Mouse (Mus musculus): ENCODE data around the gene Peli1. TPM values are rescaled to one million over a fixed set of nuclear protein-coding genes. Genes with fewer than 3 reads are reported as not detected.
A peak's percentile ranks its signal among the peaks of the same experiment; 100 is the strongest.
"Not testable (repeated sequence)": the region's sequence is repeated elsewhere in the genome, so short reads cannot be mapped to it uniquely, and the experiment has no call there.

Peli1 gene
- polyA plus RNA-seq, 1 experiment from 2014 or later = 64.3 TPM

GRCm38 (mm10) chr11:21166495-21167096 is 75.5 kb downstream of the Peli1 start:
- 96% methylated on average over 2 of the region's 2 CpGs for WGBS

DNA sequence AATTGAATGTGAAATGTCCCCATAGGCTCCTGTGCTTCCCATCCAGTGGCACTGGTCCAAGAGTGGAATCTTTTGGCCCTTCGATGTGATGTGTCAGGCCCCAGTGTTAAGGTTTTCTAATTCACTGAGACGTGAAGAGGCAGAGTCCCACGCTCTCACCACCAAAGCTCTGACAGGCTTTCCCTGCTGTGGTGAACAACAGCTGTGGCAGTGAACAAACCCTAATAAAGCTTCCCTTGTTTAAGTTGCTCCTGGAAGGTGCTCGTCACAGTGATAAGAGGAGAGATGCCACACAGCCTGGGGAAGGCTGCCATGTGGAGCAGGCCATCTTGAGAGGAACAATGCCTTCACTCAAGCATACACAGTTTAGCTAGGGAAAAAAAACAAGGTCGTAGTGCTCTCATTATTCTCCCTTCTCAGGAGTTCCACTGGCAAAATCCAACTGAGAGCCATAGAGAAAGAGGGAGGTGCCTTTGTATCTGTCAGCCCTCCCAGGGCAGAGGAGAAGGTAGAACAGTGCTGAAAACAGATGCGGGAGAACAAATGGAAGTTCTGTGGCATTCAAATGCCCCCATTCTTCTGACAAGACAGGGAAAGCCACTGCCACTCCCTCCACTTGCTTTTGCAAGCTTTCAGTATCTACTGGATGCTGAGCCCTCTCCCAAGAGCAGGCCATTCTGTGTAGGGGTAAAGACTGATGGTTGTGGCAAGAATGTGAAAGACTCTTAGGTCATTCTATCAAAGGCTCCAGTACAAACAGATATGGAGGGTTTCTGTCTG is 77.9 kb downstream of the Peli1 start:
- Histone ChIP-seq H3K4me3 (no peak overlapping the region), H3K27ac (no peak overlapping the region), H3K27me3 (ENCODE audit: low read depth, poor library complexity, severe bottlenecking) (no peaks in the 10 kb centered on the region), H3K9me3 (replicated peaks) (no peaks in the 10 kb centered on the region), H3K36me3 (no peaks in the 10 kb centered on the region), H3K4me1 (peaks cover 13% of the 10 kb centered on the region)
- DNase-seq (ENCODE audit: low spot score) = no peak
- WGBS = 76% methylated on average over 6 of the region's 6 CpGs

More at GRCm38 (mm10) chr11:21166495-21167096, 75.5 kb downstream of the Peli1 start:
- Histone ChIP-seq H3K4me3 (no peak overlapping the region), H3K36me3 (no peaks in the 10 kb centered on the region), H3K9me3 (replicated peaks) (no peaks in the 10 kb centered on the region), H3K27me3 (ENCODE audit: low read depth, poor library complexity, severe bottlenecking) (no peaks in the 10 kb centered on the region), H3K27ac (no peak overlapping the region), H3K4me1 (peaks cover 28% of the 10 kb centered on the region)
- DNase-seq (ENCODE audit: low spot score) = no peak

- peaks cover 11% of the 10 kb centered on the region for H3K4me1 ChIP-seq
- H3K36me3 ChIP-seq; H3K27me3 ChIP-seq (ENCODE audit: low read depth, poor library complexity, severe bottlenecking); H3K4me3 ChIP-seq; H3K9me3 ChIP-seq (replicated peaks); DNase-seq (ENCODE audit: low spot score); H3K27ac ChIP-seq: not testable (repeated sequence)
- WGBS = 97% methylated on average over 1 of the region's 1 CpGs
These were observed 78.4 kb downstream of the Peli1 start for GRCm38 (mm10) chr11:21169608-21169860.

DNA sequence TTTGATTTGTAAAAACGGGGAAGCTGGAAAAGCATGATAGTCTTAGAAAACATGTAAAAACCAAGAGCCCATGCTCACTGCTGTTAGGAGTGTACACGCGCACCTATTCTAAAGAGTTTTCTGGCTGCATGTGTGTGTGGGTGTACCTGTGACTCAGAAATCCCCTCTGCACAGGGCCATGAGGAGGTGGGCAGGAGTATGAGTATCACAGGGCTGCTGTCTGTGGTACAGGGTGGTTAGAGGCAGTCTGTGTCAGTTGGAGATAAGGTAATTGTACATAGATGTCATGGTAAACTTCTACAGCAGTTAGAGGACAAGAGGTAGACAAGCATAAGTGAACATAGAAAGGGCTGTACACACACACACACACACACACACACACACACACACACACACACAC is 81.2 kb downstream of the Peli1 start:
- Histone ChIP-seq H3K27me3 (ENCODE audit: low read depth, poor library complexity, severe bottlenecking) (no peaks in the 10 kb centered on the region), H3K27ac (no peak overlapping the region), H3K4me1 (peaks cover 8% of the 10 kb centered on the region), H3K4me3 (no peak overlapping the region), H3K36me3 (no peaks in the 10 kb centered on the region), H3K9me3 (replicated peaks) (no peaks in the 10 kb centered on the region)
- whole genome bisulfite sequencing = 95% methylated on average over 3 of the region's 3 CpGs
- no peak for DNase-seq (ENCODE audit: low spot score)

GRCm38 (mm10) chr11:21173926-21174325 is 82.8 kb downstream of the Peli1 start:
- Histone ChIP-seq H3K9me3 (replicated peaks) (no peaks in the 10 kb centered on the region), H3K4me1 (peaks cover 5% of the 10 kb centered on the region), H3K36me3 (no peaks in the 10 kb centered on the region), H3K27ac (0 out of 2 replicates have a peak overlapping the region, but pooled peaks have one; percentile 50), H3K27me3 (ENCODE audit: low read depth, poor library complexity, severe bottlenecking) (no peaks in the 10 kb centered on the region), H3K4me3 (no peak overlapping the region)
- WGBS = 98% methylated on average over 6 of the region's 6 CpGs
- no peak for DNase-seq (ENCODE audit: low spot score)

- WGBS = 39% methylated on average over 5 of the region's 5 CpGs
- Histone ChIP-seq H3K4me3 (no peak overlapping the region), H3K9me3 (replicated peaks) (no peaks in the 10 kb centered on the region), H3K27me3 (ENCODE audit: low read depth, poor library complexity, severe bottlenecking) (no peaks in the 10 kb centered on the region), H3K27ac (0 out of 2 replicates have a peak overlapping the region, but pooled peaks have one; percentile 50), H3K4me1 (peaks cover 5% of the 10 kb centered on the region), H3K36me3 (no peaks in the 10 kb centered on the region)
- DNase-seq (ENCODE audit: low spot score) = peak; percentile 43
These were observed 83.3 kb downstream of the Peli1 start for GRCm38 (mm10) chr11:21174396-21174795.

- WGBS = 71% methylated on average over 7 of the region's 7 CpGs
These were observed 84.0 kb downstream of the Peli1 start for GRCm38 (mm10) chr11:21175063-21175462.

GRCm38 (mm10) chr11:21176491-21176890 is 85.4 kb downstream of the Peli1 start:
- Histone ChIP-seq H3K27me3 (ENCODE audit: low read depth, poor library complexity, severe bottlenecking) (no peaks in the 10 kb centered on the region), H3K4me1 (peaks cover 5% of the 10 kb centered on the region), H3K4me3 (no peak overlapping the region), H3K27ac (no peak overlapping the region), H3K36me3 (no peaks in the 10 kb centered on the region), H3K9me3 (replicated peaks) (no peaks in the 10 kb centered on the region)
- no peak for DNase-seq (ENCODE audit: low spot score)

More at GRCm38 (mm10) chr11:21175063-21175462, 84.0 kb downstream of the Peli1 start:
- Histone ChIP-seq H3K27ac (no peak overlapping the region), H3K4me3 (no peak overlapping the region), H3K9me3 (replicated peaks) (no peaks in the 10 kb centered on the region), H3K4me1 (peaks cover 5% of the 10 kb centered on the region), H3K27me3 (ENCODE audit: low read depth, poor library complexity, severe bottlenecking) (no peaks in the 10 kb centered on the region), H3K36me3 (no peaks in the 10 kb centered on the region)
- no peak for DNase-seq (ENCODE audit: low spot score)

DNA sequence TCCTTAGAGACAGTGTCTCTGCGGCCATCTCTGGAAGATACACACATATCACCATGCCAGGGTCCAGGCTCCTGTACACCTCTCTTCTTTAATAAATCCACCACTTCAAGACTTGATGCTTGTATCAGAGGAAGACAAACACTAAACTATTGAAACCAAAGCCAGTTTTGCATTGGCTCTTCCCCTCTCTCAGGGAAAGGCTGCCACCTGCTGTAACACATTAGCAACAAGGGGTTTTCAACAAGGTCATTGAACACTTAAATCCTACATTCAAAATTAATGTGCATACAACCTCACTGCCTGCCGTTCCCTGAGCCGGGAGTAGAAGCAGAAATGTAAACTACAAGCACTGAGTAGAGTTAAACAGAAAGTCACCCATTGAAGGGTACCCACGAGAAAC is 87.3 kb downstream of the Peli1 start:
- Histone ChIP-seq H3K9me3 (replicated peaks) (no peaks in the 10 kb centered on the region), H3K4me1 (peaks cover 5% of the 10 kb centered on the region), H3K4me3 (no peak overlapping the region), H3K27me3 (ENCODE audit: low read depth, poor library complexity, severe bottlenecking) (no peaks in the 10 kb centered on the region), H3K27ac (no peak overlapping the region), H3K36me3 (no peaks in the 10 kb centered on the region)
- DNase-seq (ENCODE audit: low spot score) = no peak
- 70% methylated on average over 4 of the region's 4 CpGs for WGBS

- Histone ChIP-seq H3K4me3 (no peak overlapping the region), H3K36me3 (no peaks in the 10 kb centered on the region), H3K4me1 (peaks cover 5% of the 10 kb centered on the region), H3K27ac (no peak overlapping the region), H3K9me3 (replicated peaks) (no peaks in the 10 kb centered on the region), H3K27me3 (ENCODE audit: low read depth, poor library complexity, severe bottlenecking) (no peaks in the 10 kb centered on the region)
- no peak for DNase-seq (ENCODE audit: low spot score)
- 88% methylated on average over 8 of the region's 8 CpGs for WGBS
These were observed 88.0 kb downstream of the Peli1 start for GRCm38 (mm10) chr11:21178998-21179645.

- H3K27me3 ChIP-seq (ENCODE audit: low read depth, poor library complexity, severe bottlenecking); H3K4me1 ChIP-seq; H3K4me3 ChIP-seq; H3K27ac ChIP-seq; H3K9me3 ChIP-seq (replicated peaks); DNase-seq (ENCODE audit: low spot score); H3K36me3 ChIP-seq: not testable (repeated sequence)
- WGBS = 88% methylated on average over 8 of the region's 9 CpGs
These were observed 88.8 kb downstream of the Peli1 start for GRCm38 (mm10) chr11:21179873-21180272.

DNA sequence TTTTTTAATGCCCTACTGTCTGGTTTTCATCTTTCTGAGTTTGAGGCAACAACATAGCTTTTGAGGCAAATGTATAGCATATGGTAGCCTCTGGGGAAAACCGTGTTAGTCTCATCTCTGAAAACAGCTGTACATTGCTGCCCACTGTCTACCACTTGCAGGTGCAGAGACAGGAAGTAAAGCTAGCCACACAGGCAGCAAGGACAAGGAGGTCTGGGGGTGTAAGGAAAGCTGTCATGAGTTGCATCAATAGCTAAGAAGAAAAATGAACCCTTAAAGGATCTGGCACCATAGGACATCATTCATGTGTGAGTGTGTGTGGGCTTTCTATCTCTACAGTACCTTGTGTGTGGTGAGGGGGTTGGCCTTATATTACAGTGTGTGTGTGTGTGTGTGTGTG is 89.6 kb downstream of the Peli1 start:
- no peaks in the 10 kb centered on the region for H3K27me3 ChIP-seq (ENCODE audit: low read depth, poor library complexity, severe bottlenecking)

DNA sequence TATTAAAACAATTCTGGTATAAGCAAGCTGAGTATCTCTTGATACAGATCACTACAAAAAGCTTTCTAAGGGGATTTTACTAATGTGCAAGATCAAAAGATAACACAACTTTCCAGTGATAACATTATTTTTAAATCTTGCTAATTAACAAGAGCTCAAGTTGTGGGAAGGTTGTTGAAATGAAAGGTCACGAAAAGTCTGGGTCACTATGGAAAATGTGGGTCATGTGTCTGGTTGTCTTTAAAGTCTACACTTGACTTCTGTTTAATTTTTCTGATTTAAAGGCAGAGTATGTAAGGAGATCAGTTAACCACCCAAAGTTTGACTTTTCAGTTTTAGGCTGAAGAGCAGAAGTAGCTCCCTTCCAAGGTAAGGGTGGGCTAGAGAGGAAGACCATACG is 90.5 kb downstream of the Peli1 start:
- Histone ChIP-seq H3K4me3 (no peak overlapping the region), H3K4me1 (no peaks in the 10 kb centered on the region), H3K27ac (no peak overlapping the region), H3K36me3 (no peaks in the 10 kb centered on the region), H3K27me3 (ENCODE audit: low read depth, poor library complexity, severe bottlenecking) (no peaks in the 10 kb centered on the region), H3K9me3 (replicated peaks) (no peaks in the 10 kb centered on the region)
- WGBS = 85% methylated on average over 2 of the region's 2 CpGs
- DNase-seq (ENCODE audit: low spot score) = no peak

More for the DNA sequence above, 89.6 kb downstream of the Peli1 start:
- H3K4me3 ChIP-seq = no peak overlapping the region
- 70% methylated on average over 1 of the region's 1 CpGs for WGBS
- no peak overlapping the region for H3K27ac ChIP-seq
- no peaks in the 10 kb centered on the region for H3K9me3 ChIP-seq (replicated peaks)
- DNase-seq (ENCODE audit: low spot score) = no peak
- no peaks in the 10 kb centered on the region for H3K36me3 ChIP-seq
- no peaks in the 10 kb centered on the region for H3K4me1 ChIP-seq
